Mouse (Mus musculus) liver, adult (tissue): Measurements from ENCODE around the gene Kcnmb4.

Source experiments
- GATA4 ChIP-seq: IDR thresholded peaks from 2 replicates; pipeline ENCODE4 v1.6.1; 2014; ENCODE audit warnings: mild to moderate bottlenecking, low read length; ENCODE audit not compliant: insufficient replicate concordance

The Kcnmb4 gene

GRCm38 (mm10) chr10:116428026-116428780 is 45.5 kb downstream of the Kcnmb4 start:
- no peak for TF ChIP-seq GATA4

DNA sequence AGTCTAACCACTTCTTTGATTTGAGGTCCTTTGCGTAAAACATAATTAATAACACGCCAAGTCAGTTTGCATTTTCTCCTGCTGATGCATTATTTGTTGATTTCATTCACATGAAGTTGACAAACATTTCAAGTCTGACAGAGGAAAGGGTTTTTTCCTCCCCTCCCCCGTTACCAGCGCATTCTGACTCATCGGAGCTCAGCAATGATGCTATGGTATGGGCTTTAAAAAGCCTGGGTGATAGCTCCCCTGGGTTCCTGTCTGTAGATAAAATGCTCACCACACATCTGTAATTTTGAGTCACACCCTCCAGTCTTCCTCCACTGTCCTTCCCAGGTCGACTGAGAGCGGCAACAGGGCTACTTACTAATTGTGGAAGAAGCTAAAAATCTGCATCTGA is 47.5 kb downstream of the Kcnmb4 start:
- TF ChIP-seq GATA4, result no peak

- no peak for TF ChIP-seq GATA4
Measured at GRCm38 (mm10) chr10:116424921-116425320, 48.8 kb downstream of the Kcnmb4 start.

- no peak for TF ChIP-seq GATA4
Measured at GRCm38 (mm10) chr10:116422551-116422950, 51.1 kb downstream of the Kcnmb4 start.

GRCm38 (mm10) chr10:116420976-116421375 is 52.7 kb downstream of the Kcnmb4 start:
- TF ChIP-seq GATA4, result no peak

- no peak for TF ChIP-seq GATA4
Measured at GRCm38 (mm10) chr10:116418121-116418726, 55.5 kb downstream of the Kcnmb4 start.

DNA sequence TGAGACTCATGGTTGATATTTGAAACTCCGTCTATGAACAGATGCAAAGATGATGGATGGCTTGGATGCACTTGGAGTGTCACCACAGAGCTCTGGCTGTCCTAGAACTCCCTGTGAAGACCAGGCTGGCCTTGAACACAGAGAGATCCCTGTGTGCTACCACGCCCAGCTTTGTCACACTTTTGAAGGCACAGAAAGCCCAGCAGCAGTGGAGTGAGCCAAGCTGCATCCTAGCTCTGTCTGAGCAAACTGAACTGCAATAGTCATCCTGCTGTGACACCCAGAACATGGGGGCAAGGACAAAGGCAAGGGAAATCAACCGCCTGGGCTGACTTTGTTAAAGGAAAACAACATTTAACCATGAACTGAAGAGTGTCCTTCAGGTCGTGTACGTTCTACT is 57.0 kb downstream of the Kcnmb4 start:
- TF ChIP-seq GATA4, result no peak

GRCm38 (mm10) chr10:116416142-116416541 is 57.5 kb downstream of the Kcnmb4 start:
- TF ChIP-seq GATA4, result no peak

DNA sequence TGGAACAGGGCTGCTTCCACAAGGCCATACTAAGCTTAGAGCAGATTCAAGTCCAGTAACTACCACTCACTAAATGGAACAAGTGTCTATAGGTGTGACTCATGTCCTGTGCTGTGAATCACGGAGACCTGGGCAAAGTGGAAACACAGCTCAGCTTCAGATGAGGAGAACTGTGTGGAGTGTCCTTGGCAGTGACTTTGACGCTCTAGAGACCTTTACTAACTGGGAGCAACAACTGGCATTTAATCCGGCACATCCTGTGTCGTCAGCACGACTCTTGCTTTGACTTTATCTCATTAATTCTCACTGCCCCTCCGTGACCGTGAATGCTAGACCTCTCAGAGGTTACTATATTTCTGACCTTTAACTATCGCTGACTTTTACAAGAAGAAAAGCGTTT is 62.9 kb downstream of the Kcnmb4 start:
- TF ChIP-seq GATA4, result no peak

- no peak for TF ChIP-seq GATA4
Measured at GRCm38 (mm10) chr10:116407684-116408359, 65.9 kb downstream of the Kcnmb4 start.

- no peak for TF ChIP-seq GATA4
Measured at GRCm38 (mm10) chr10:116405011-116405410, 68.7 kb downstream of the Kcnmb4 start.

DNA sequence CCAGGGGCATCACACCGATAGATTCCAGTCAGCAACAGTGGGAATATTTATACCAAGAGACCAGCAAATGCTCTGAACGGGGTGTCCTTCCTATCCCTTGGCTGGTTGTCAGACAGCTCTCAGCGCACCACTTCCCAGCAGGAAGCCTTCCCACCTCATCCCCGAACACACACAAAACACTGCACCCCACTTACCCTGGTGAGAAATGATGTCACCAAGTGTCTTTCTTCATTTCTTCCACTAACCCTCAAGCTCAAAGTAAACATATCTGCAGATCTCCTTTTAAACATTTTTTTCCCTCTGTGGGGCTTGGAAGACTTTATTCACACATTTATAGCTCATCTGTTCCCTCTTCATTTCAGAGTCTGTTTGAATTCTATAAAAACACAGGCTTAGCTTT is 70.0 kb downstream of the Kcnmb4 start:
- no peak for TF ChIP-seq GATA4

GRCm38 (mm10) chr10:116402742-116403425 is 70.8 kb downstream of the Kcnmb4 start:
- TF ChIP-seq GATA4, result no peak

- no peak for TF ChIP-seq GATA4
Measured at GRCm38 (mm10) chr10:116397973-116398372, 75.7 kb downstream of the Kcnmb4 start.

GRCm38 (mm10) chr10:116397573-116397972 is 76.1 kb downstream of the Kcnmb4 start:
- no peak for TF ChIP-seq GATA4

- TF ChIP-seq GATA4, result no peak
Measured at GRCm38 (mm10) chr10:116396966-116397365, 76.7 kb downstream of the Kcnmb4 start.

DNA sequence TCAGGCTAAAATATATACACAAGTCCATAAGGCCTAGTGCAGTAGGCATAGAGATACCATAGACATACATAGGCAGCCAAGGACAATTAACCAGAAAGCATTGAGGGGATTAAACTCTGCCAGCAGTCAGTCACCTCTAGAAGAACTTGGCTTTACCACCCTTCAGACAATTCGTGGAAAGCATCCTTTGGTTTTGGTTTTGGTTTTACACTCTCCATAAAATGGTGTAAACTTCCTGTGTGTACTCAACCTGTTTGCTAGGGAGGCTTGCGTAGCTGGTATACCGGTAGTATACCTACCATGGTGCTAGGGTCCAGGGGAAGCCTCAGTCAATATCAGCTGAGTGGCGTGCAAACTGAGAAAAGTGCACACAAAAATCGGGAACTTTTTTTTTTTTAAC is 77.4 kb downstream of the Kcnmb4 start:
- no peak for TF ChIP-seq GATA4
